Mouse (Mus musculus) ES-E14 (cell line): ENCODE measurements around the gene Mbtps2. TPM values are rescaled to one million over a fixed set of nuclear protein-coding genes. Genes with fewer than 3 reads are reported as not detected.
A peak's percentile ranks its signal among the peaks of the same experiment; 100 is the strongest.

Experiments
- DNase-seq: peaks from one replicate; pipeline ENCODE4 v3.0.0-alpha.2; 2013; ENCODE audit warnings: low read depth, low spot score
- H3K27ac ChIP-seq: 2 replicates; pipeline ENCODE4 v1.5.1; 2012; ENCODE audit warnings: low read depth, mild to moderate bottlenecking, low read length, moderate library complexity, mixed read lengths; ENCODE audit not compliant: poor library complexity, insufficient read depth, severe bottlenecking
- H3K36me3 ChIP-seq: 2 replicates; pipeline ENCODE4 v1.6.1; 2012; ENCODE audit warnings: mild to moderate bottlenecking, low read length, moderate library complexity, mixed read lengths; ENCODE audit not compliant: control insufficient read depth, poor library complexity, insufficient read depth, severe bottlenecking
- H3K4me1 ChIP-seq, 2 experiments: fragments of 150-350 bp in 1 of 2; sonication (generic) in 1 of 2; 2 replicates each; pipeline ENCODE4 v1.6.1; 2012; ENCODE audit warnings: low read length in 2 of 2, mild to moderate bottlenecking in 1 of 2, mixed read lengths in 1 of 2; ENCODE audit not compliant: control insufficient read depth in 2 of 2, insufficient read depth in 2 of 2, poor library complexity in 1 of 2
- H3K4me3 ChIP-seq, 2 experiments: fragments of 150-350 bp in 1 of 2; sonication (generic) in 1 of 2; 2 replicates each; pipeline ENCODE4 v1.5.1; 2012; ENCODE audit warnings: low read length in 2 of 2, low read depth in 1 of 2, mild to moderate bottlenecking in 1 of 2, mixed read lengths in 1 of 2; ENCODE audit not compliant: insufficient read depth in 1 of 2, poor library complexity in 1 of 2, severe bottlenecking in 1 of 2
- H3K9ac ChIP-seq: 2 replicates; pipeline ENCODE4 v1.6.1; 2012; ENCODE audit warnings: low read depth, mild to moderate bottlenecking, low read length, mixed read lengths; ENCODE audit not compliant: poor library complexity, insufficient read depth, severe bottlenecking
- H3K9me3 ChIP-seq: fragments of 150-350 bp; sonication (generic); 2 replicates; pipeline ENCODE4 v1.6.1; 2012; ENCODE audit warnings: low read depth, mild to moderate bottlenecking, low read length; ENCODE audit not compliant: control insufficient read depth, insufficient read depth
- CHD2 ChIP-seq: IDR thresholded peaks from 2 replicates; pipeline ENCODE4 v1.6.1; 2014; ENCODE audit warnings: mild to moderate bottlenecking, low read depth, low read length, inconsistent platforms
- HCFC1 ChIP-seq: IDR thresholded peaks from 2 replicates; pipeline ENCODE4 v1.6.1; 2012; ENCODE audit warnings: low read length, inconsistent platforms, borderline replicate concordance; ENCODE audit not compliant: insufficient read depth
- MAFK ChIP-seq: IDR thresholded peaks from 2 replicates; pipeline ENCODE4 v1.6.1; 2014; ENCODE audit warnings: mild to moderate bottlenecking, low read depth, low read length, inconsistent platforms; ENCODE audit not compliant: insufficient read depth
- ZC3H11A ChIP-seq: IDR thresholded peaks from 2 replicates; pipeline ENCODE4 v1.6.1; 2012; ENCODE audit warnings: low read depth, mild to moderate bottlenecking, inconsistent platforms, low read length, borderline replicate concordance
- ZNF384 ChIP-seq: IDR thresholded peaks from 2 replicates; pipeline ENCODE4 v1.6.1; 2012; ENCODE audit warnings: low read depth, low read length, inconsistent platforms
- in situ Hi-C, 2 experiments: fragments of 600-800 bp; cut with MboI; formaldehyde crosslinking; loops; one replicate each; pipeline ENCODE4 v1.15.1; 2025; ENCODE audit warnings: low sequenced_read_pairs in 2 of 2, inconsistent platforms in 1 of 2; ENCODE audit not compliant: unreplicated experiment in 2 of 2
- total RNA-seq: library from RNA; depleted of rRNA; stranded (reverse); fragments of 300-350 nt; gene quantifications from 2 replicates; pipeline ENCODE4 v1.2.3, GENCODE M21; 2012

Gene Mbtps2
- total RNA-seq, 1 experiment, result 17.6 TPM

DNA sequence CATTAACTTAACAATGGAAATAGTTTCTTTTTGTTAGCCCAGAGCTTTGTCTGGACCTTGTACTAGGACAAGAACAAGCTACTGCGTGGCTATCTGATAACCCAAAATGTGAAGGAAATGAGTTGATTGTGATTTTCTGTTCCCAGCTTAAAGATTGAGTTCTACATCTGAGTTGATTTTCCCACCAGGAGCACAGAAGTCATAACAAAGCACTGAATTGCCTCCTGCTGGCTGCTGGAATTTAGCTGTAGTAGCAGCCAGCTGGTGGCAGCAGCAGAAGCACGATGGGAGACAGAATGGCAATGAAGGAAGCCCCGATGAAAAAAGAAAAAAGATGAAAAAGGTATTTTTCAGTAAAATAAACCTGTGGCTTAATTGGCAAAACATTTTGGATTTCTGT lies 2.9 kb upstream of the Mbtps2 start:
- no peak for DNase-seq
- Histone ChIP-seq H3K4me1 (peaks cover 0 to 3% of the 10 kb centered on the region in 2 experiments; a peak in 1 of 4 replicates), H3K9me3 (no peaks in the 10 kb centered on the region), H3K9ac (no peak overlapping the region), H3K27ac (no peak overlapping the region), H3K36me3 (no peaks in the 10 kb centered on the region), H3K4me3 (peak overlapping the region in 1 of 2 experiments; percentile 15; a peak in 1 of 4 replicates)
- TF ChIP-seq MAFK (0 out of 2 replicates have a peak, but pooled peaks have one; percentile 24), ZNF384 (0 out of 2 replicates have a peak, but pooled peaks have one; percentile 16), ZC3H11A (no peak), HCFC1 (no peak)
- in situ Hi-C loops, result no loop called here

DNA sequence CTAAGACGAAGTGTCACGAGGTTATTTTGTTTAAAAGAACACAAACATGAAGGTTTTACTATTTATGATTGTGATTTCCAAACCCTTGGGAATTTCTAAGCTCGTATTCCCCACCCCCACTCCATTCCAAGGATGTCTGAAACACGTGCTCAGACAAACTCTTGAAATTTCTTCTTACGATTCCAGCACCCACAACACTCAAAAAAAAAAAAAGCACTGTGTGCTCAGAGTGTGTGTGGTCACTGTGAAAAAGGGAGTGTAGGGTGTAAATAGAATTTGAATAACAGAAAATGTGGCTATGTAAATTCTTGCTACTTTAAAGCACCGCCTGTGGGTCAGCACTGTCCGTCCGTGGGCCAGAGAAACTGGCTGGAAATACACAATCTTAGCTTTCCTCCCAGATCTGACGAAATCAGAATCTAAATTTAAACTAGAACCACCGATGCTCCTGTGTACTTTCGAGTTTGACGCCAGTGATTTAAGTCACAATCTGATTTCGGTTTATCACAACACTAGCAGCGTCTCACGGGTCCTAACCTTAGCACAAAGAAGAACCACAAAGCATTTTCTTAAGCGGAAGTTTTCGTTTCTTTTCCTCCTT lies 830 bp downstream of the Mbtps2 start:
- Histone ChIP-seq H3K4me3 (peak overlapping the region; percentile 80 to 97), H3K27ac (peak overlapping the region; percentile 96), H3K9me3 (no peaks in the 10 kb centered on the region), H3K9ac (peak overlapping the region; percentile 98), H3K36me3 (no peaks in the 10 kb centered on the region), H3K4me1 (peaks cover 0 to 3% of the 10 kb centered on the region in 2 experiments; a peak in 1 of 4 replicates)
- in situ Hi-C loops, result no loop called here
- no peak for TF ChIP-seq MAFK
- no peak for TF ChIP-seq CHD2
- TF ChIP-seq HCFC1, result no peak
- TF ChIP-seq ZNF384, result peak; percentile 55; the same call in 1 of the 2 replicates
- no peak for TF ChIP-seq ZC3H11A
- DNase-seq, result no peak

DNA sequence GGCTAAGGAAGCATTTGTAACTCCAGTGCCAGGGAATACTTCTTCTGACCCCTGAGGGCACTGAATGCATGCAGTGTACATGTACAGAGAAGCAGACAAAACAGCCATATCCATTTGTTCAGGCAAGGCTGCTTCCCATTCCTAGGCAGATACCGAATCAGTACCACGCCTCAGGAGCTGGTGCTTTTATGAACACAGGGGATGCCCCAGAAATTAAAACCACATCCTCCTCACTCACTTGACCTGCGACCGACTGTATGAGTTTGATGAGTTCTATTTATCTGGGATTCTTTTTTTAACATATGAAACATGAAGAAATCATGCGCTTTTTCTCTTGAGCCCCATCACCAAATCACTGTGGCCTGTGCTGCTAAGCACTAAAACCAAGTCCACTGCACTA lies 1.7 kb downstream of the Mbtps2 start:
- peak overlapping the region; percentile 80 to 97 for H3K4me3 ChIP-seq
- H3K9me3 ChIP-seq, result no peaks in the 10 kb centered on the region
- TF ChIP-seq ZNF384 (no peak), ZC3H11A (no peak), MAFK (no peak), HCFC1 (no peak), CHD2 (no peak)
- H3K4me1 ChIP-seq, result peaks cover 0 to 2% of the 10 kb centered on the region in 2 experiments; a peak in 1 of 4 replicates
- H3K9ac ChIP-seq, result peak overlapping the region; percentile 43; the same call in 1 of the 2 replicates
- H3K36me3 ChIP-seq, result no peaks in the 10 kb centered on the region
- peak overlapping the region; percentile 8; the same call in 1 of the 2 replicates for H3K27ac ChIP-seq
- no peak for DNase-seq
- in situ Hi-C loops, result no loop called here

DNA sequence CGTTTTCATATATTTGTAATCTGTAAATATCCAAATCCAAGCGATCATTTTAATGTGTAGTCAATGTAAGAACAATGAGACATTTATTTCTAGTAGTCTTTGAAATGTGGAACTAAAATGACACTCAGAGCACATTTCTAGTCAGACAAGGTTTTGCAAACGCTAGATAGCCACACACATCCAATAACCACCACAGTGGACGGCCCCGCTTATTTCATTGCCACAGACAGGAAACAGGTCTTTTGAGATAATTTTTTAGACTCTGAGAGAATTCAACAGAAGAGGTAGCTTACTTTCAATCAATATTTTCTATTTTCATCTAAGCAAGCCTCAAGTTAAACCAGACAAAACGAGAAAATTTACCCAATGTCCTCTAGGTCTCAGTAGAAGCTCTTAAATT lies 2.6 kb downstream of the Mbtps2 start:
- Histone ChIP-seq H3K4me1 (no peaks in the 10 kb centered on the region; a peak in 1 of 4 replicates), H3K9ac (no peak overlapping the region), H3K4me3 (no peak overlapping the region; a peak in 1 of 4 replicates), H3K36me3 (no peaks in the 10 kb centered on the region), H3K27ac (no peak overlapping the region), H3K9me3 (no peaks in the 10 kb centered on the region)
- in situ Hi-C loops, result no loop called here
- DNase-seq, result no peak
- no peak for TF ChIP-seq ZNF384
- no peak for TF ChIP-seq HCFC1
- TF ChIP-seq CHD2, result no peak
- TF ChIP-seq ZC3H11A, result no peak
- no peak for TF ChIP-seq MAFK

DNA sequence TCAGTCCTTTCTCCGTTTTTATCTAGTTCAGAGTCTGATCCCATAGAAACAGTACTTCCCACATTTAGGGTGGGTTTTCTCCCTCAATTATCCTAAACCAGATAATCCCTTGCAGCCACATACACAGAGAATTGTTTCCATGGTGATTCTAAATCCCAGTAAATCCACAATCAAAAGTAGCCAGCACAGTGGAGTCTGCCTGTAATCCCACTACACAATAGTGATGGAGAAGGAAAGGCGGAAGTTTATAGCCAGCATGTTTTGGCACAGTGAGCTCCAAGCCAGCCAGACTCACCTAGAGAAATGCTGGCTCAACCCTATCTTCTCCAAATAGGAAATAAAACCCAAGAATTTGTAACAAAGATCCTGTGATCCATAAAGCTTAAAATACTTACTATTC lies 3.9 kb downstream of the Mbtps2 start:
- in situ Hi-C loops, result no loop called here
- H3K4me1 ChIP-seq, result no peaks in the 10 kb centered on the region
- H3K9ac ChIP-seq, result no peak overlapping the region; the same call in 1 of the 2 replicates
- H3K4me3 ChIP-seq, result no peak overlapping the region
- H3K27ac ChIP-seq, result peak overlapping the region; percentile 43; the same call in 1 of the 2 replicates
- H3K36me3 ChIP-seq, result no peaks in the 10 kb centered on the region
- H3K9me3 ChIP-seq, result no peaks in the 10 kb centered on the region
- no peak for DNase-seq
- TF ChIP-seq ZNF384 (no peak), HCFC1 (no peak), MAFK (no peak), ZC3H11A (no peak), CHD2 (no peak)
